Mouse (Mus musculus) naive thymus-derived CD4-positive, alpha-beta T cell, adult 5 months (primary cell): Measurements from ENCODE around the gene Gm10972. TPM values are rescaled to one million over a fixed set of nuclear protein-coding genes. Genes with fewer than 3 reads are reported as not detected.

Source experiments
- polyA plus RNA-seq: library from polyadenylated mRNA; unstranded; fragments of 100-300 nt; shearing (Covaris generic); gene quantifications from one replicate; pipeline ENCODE4 v1.2.1, GENCODE M21; 2017

Gm10972 gene
- polyA plus RNA-seq, result not detected

DNA sequence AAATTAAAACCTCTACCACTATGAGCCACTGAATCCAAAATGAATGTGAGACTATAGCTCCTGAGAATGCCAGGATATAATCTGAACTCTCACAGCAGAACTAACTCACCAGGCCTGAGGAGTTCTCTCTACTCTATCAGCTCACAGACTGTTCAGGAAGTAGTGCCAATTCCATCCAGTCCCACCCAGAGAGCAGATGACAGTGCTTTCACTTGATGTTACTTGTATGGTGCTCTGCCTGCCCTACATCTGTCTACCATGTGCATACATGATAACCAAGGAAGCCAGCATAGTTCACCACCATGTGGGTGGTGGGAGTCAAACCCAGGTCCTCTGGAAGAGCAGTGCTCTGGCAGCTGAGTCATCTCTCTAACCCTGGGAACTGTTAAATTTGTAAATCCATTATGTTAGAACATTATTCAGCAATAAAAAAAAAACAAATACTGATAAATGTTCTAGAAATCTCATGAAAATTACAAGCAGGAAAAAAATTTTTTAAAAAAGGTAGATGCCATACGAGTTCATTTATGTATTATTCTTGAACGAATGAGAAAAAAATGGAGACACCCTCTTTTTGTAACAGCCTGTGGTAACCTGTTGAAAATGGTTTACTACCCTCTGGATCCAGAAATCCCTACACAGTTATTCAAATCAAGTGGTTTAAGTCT lies at the start of gene Gm10972:
Gm10972 (plus strand) TSS at position 618 of the 668 bp plus-strand sequence.

GRCm38 (mm10) chr3:94658740-94659095 lies 15.8 kb downstream of the Gm10972 start, which contains the start of gene Tuft1:
Gene Tuft1 (minus strand): TSS chr3:94658872.

Other genes starting within 250 kb of the Gm10972 start
- 0.09 TPM for gene Lingo4, start 244.6 kb upstream of the Gm10972 start, polyA plus RNA-seq
- 5.1 TPM for gene Tdrkh, start 229.8 kb upstream of the Gm10972 start, polyA plus RNA-seq
- 113 TPM for gene Mrpl9, start 199.8 kb upstream of the Gm10972 start, polyA plus RNA-seq
- gene Oaz3, start 199.2 kb upstream of the Gm10972 start, polyA plus RNA-seq, result 2.5 TPM
- gene Celf3, start 164.8 kb upstream of the Gm10972 start, polyA plus RNA-seq, result 0.31 TPM
- not detected for gene Riiad1, start 162.8 kb upstream of the Gm10972 start, polyA plus RNA-seq
- gene Snx27, start 60.4 kb upstream of the Gm10972 start, polyA plus RNA-seq, result 21.4 TPM
- gene Tuft1, start 15.8 kb downstream of the Gm10972 start, polyA plus RNA-seq, result 5.8 TPM
- gene Selenbp2, start 50.4 kb downstream of the Gm10972 start, polyA plus RNA-seq, result not detected
- gene Cgn, start 143.4 kb downstream of the Gm10972 start, polyA plus RNA-seq, result 0.09 TPM
- 25.1 TPM for gene Pogz, start 194.5 kb downstream of the Gm10972 start, polyA plus RNA-seq
- 270 TPM for gene Psmb4, start 243.8 kb downstream of the Gm10972 start, polyA plus RNA-seq